Mouse (Mus musculus) heart, adult 2 months (tissue): ENCODE results near the gene Lad1.

ENCODE experiments used
- CTCF ChIP-seq: fragments of 200-600 bp; IDR thresholded peaks from 2 replicates; pipeline ENCODE4 v1.8.1; 2022; ENCODE audit warnings: antibody characterized with exemption, mild to moderate bottlenecking, moderate library complexity
- EP300 ChIP-seq: fragments of 200-500 bp; IDR thresholded peaks from 2 replicates; pipeline ENCODE4 v1.6.1; 2011; ENCODE audit warnings: low read depth, low read length, control low read depth; ENCODE audit not compliant: insufficient read depth
- POLR2A ChIP-seq: fragments of 200-500 bp; IDR thresholded peaks from 2 replicates; pipeline ENCODE4 v1.6.1; 2011; ENCODE audit warnings: mild to moderate bottlenecking, low read depth, low read length, control low read depth; ENCODE audit not compliant: insufficient read depth

GRCm38 (mm10) chr1:135844481-135844880 is 26.1 kb downstream of the Lad1 start:
- no peak for TF ChIP-seq CTCF
- peak; percentile 51 for TF ChIP-seq POLR2A
- peak; percentile 73 for TF ChIP-seq EP300
